7 mouse cellular contexts compared by ENCODE assay signal in genomic region chr7:126273351-126274042, GRCm38 (mm10). TPM values are rescaled to one million over a fixed set of nuclear protein-coding genes. Genes with fewer than 3 reads are reported as not detected.
DNase-seq lines count a peak whose midpoint lies in the region; ATAC-seq lines count a peak whose summit lies in the region.

No protein-coding gene starts in this region.

- no peak for DNase-seq in lung, postnatal 4 days
- DNase-seq in liver, embryonic 13.5 days = no peak
- peak; percentile 69 for DNase-seq in thymus, postnatal 0 days (ENCODE audit: low spot score)
- no peak for DNase-seq in urinary bladder, postnatal 10 days (ENCODE audit: low spot score)

- H3K4me2 ChIP-seq in lung, embryonic 16.5 days (ENCODE audit: low read depth, low read length) = peak overlapping the region; percentile 97
- H3K4me2 ChIP-seq in forebrain, embryonic 12.5 days = peak overlapping the region; percentile 99
- peak overlapping the region; percentile 94 for H3K4me2 ChIP-seq in liver, embryonic 13.5 days

- no peaks in the 10 kb centered on the region for H3K36me3 ChIP-seq in lung, embryonic 16.5 days (ENCODE audit: control insufficient read depth, insufficient read depth, low read length)
- peaks cover 38% of the 10 kb centered on the region for H3K36me3 ChIP-seq in forebrain, embryonic 12.5 days (replicated peaks)
- H3K36me3 ChIP-seq in liver, embryonic 13.5 days = no peaks in the 10 kb centered on the region

- H3K27me3 ChIP-seq in lung, embryonic 16.5 days (ENCODE audit: control insufficient read depth, insufficient read depth, low read depth, low read length) = no peaks in the 10 kb centered on the region
- H3K27me3 ChIP-seq in forebrain, embryonic 12.5 days = peaks cover 7% of the 10 kb centered on the region; the same call in 1 of the 2 replicates
- H3K27me3 ChIP-seq in liver, embryonic 13.5 days = peaks cover 88% of the 10 kb centered on the region

- WGBS in lung, embryonic 16.5 days = 8% methylated on average over 11 of the region's 11 CpGs
- WGBS in forebrain, embryonic 12.5 days = 5% methylated on average over 11 of the region's 11 CpGs
- WGBS in liver, embryonic 13.5 days (ENCODE audit: insufficient replicate concordance) = 27% methylated on average over 11 of the region's 11 CpGs

- H3K4me3 ChIP-seq in lung, embryonic 16.5 days (ENCODE audit: low read length) = peak overlapping the region; percentile 79
- H3K4me3 ChIP-seq in forebrain, embryonic 12.5 days (replicated peaks) = peak overlapping the region; percentile 97
- H3K4me3 ChIP-seq in liver, embryonic 13.5 days (replicated peaks) = peak overlapping the region; percentile 69

- ATAC-seq in lung, embryonic 16.5 days (ENCODE audit: low read depth) = no peak
- ATAC-seq in forebrain, embryonic 12.5 days (ENCODE audit: low FRiP score) = no peak
- no peak for ATAC-seq in liver, embryonic 13.5 days (ENCODE audit: low read depth)
- no peak for ATAC-seq in megakaryocyte progenitor cell, adult 5-6 weeks (replicated peaks; ENCODE audit: poor library complexity)

- H3K9ac ChIP-seq in lung, embryonic 16.5 days (ENCODE audit: low read length) = peak overlapping the region; percentile 88
- H3K9ac ChIP-seq in forebrain, embryonic 12.5 days = peak overlapping the region; percentile 100
- peak overlapping the region; percentile 74 for H3K9ac ChIP-seq in liver, embryonic 13.5 days

- peak overlapping the region; percentile 36; the same call in 1 of the 2 replicates for H3K27ac ChIP-seq in lung, embryonic 16.5 days (ENCODE audit: low read length)
- H3K27ac ChIP-seq in forebrain, embryonic 12.5 days = peak overlapping the region; percentile 99
- H3K27ac ChIP-seq in liver, embryonic 13.5 days = no peak overlapping the region

- H3K4me1 ChIP-seq in lung, embryonic 16.5 days (replicated peaks; ENCODE audit: control insufficient read depth, insufficient read depth, low read length) = peaks cover 31% of the 10 kb centered on the region
- peaks cover 61% of the 10 kb centered on the region for H3K4me1 ChIP-seq in forebrain, embryonic 12.5 days
- peaks cover 33% of the 10 kb centered on the region for H3K4me1 ChIP-seq in liver, embryonic 13.5 days (replicated peaks)

- H3K9me3 ChIP-seq in lung, embryonic 16.5 days (ENCODE audit: control insufficient read depth, low read length) = no peaks in the 10 kb centered on the region
- no peaks in the 10 kb centered on the region for H3K9me3 ChIP-seq in forebrain, embryonic 12.5 days
- H3K9me3 ChIP-seq in liver, embryonic 13.5 days (replicated peaks) = no peaks in the 10 kb centered on the region

RNA-seq across cellular contexts. Expression of gene Sbk1, which starts 1.1 kb away (rescaled TPM):
- 14.0 and 16.5 TPM in 2 replicates for polyA plus RNA-seq in lung, embryonic 16.5 days (2015; fragmentation: Nextera tagmentation; extraction: Ambion mirVana)
- polyA plus RNA-seq in forebrain, embryonic 12.5 days (2016; fragmentation: Nextera tagmentation; extraction: Ambion mirVana) = 264 and 272 TPM in 2 replicates
- polyA plus RNA-seq in liver, embryonic 13.5 days (2015; fragmentation: Nextera tagmentation; extraction: Ambion mirVana) = 1.3 and 1.5 TPM in 2 replicates
- 17.9 and 19.1 TPM in 2 replicates for polyA plus RNA-seq in thymus, postnatal 0 days (2015; fragmentation: Nextera tagmentation; extraction: Ambion mirVana)
- 0.95 and 1.7 TPM in 2 replicates for total RNA-seq in megakaryocyte progenitor cell, adult 5-6 weeks (2015)
- total RNA-seq in megakaryocyte progenitor cell, adult 5-6 weeks (2017) = 1.5 and 2.0 TPM in 2 replicates

Comparison
In these comparisons a context has a peak if more than half of its experiments do, and no peak if none do; other contexts are left out.
1. RNA of gene Sbk1, which starts 1.1 kb away (polyA plus RNA-seq): 264 to 272 TPM in forebrain, embryonic 12.5 days; 17.9 to 19.1 TPM in thymus, postnatal 0 days, 14.0 to 16.5 TPM in lung, embryonic 16.5 days and 1.3 to 1.5 TPM in liver, embryonic 13.5 days; every median in the first group is over 10 times any median in the second.
2. Peak in every context shown above with its lines, with median percentiles within 50 percentile points of each other: H3K4me2 ChIP-seq, H3K4me3 ChIP-seq and H3K9ac ChIP-seq.